In the genomic region with DNA sequence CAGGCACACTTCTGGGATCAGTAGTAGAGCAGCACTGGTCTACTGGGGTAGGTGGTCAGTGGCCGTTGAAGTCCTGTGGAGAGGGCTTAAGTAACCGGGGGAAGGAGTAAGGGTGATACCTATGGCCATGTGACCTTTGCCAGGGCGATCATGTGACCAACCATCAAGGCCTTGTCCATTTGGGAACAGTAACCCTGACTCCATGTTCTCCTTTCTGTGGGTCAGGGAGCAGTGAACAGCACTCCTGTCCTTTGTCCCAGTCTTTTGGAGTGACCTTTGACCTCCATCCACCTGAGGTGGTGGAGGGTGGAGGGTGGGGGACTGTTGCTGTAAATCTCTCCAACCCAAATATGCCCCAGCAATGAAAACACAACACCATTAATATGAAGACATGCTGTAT, we compare ENCODE assay signal across 29 mouse cellular contexts. TPM values are rescaled to one million over a fixed set of nuclear protein-coding genes. Genes with fewer than 3 reads are reported as not detected.
"Had no signal": no experiment of that assay in that cellular context is flagged by ENCODE, and none has a peak within 500 bp of the region (broad histone marks: within the 10 kb centered on the region; RNA-seq: fewer than 3 reads in every experiment).

No protein-coding gene starts in this region.

- H3K9me3 ChIP-seq: limb, embryonic 10.5 days; limb, embryonic 13.5 days; liver, embryonic 12.5 days; liver, embryonic 15.5 days; lung, embryonic 15.5 days; megakaryocyte, embryonic 14.5 days; midbrain, embryonic 10.5 days; stomach, embryonic 15.5 days had no signal

- H3K27ac ChIP-seq: limb, embryonic 10.5 days; limb, embryonic 13.5 days; liver, embryonic 12.5 days; liver, embryonic 15.5 days; lung, embryonic 15.5 days; midbrain, embryonic 10.5 days; stomach, embryonic 15.5 days had no signal

- H3K4me3 ChIP-seq: limb, embryonic 10.5 days; limb, embryonic 13.5 days; liver, embryonic 12.5 days; liver, embryonic 15.5 days; lung, embryonic 15.5 days; megakaryocyte, embryonic 14.5 days; midbrain, embryonic 10.5 days; stomach, embryonic 15.5 days had no signal

- DNase-seq: kidney, adult 9 months; kidney, postnatal 14 days; kidney, postnatal 4 days; liver; lung, adult 18-20 months; lung, postnatal 10 days; lung, postnatal 36 days; midbrain, embryonic 14.5 days; right cerebral cortex, postnatal 14 days; right cerebral cortex, postnatal 4 days; thymus, adult 2 months; thymus, postnatal 14 days; thymus, postnatal 4 days had no signal

- H3K9ac ChIP-seq: limb, embryonic 13.5 days; liver, embryonic 12.5 days; liver, embryonic 15.5 days; lung, embryonic 15.5 days; stomach, embryonic 15.5 days had no signal

- H3K4me1 ChIP-seq: limb, embryonic 10.5 days; limb, embryonic 13.5 days; liver, embryonic 12.5 days; liver, embryonic 15.5 days; lung, embryonic 15.5 days; midbrain, embryonic 10.5 days; stomach, embryonic 15.5 days had no signal

- H3K36me3 ChIP-seq: limb, embryonic 10.5 days; limb, embryonic 13.5 days; liver, embryonic 12.5 days; liver, embryonic 15.5 days; lung, embryonic 15.5 days; midbrain, embryonic 10.5 days; stomach, embryonic 15.5 days had no signal

- H3K27me3 ChIP-seq: limb, embryonic 13.5 days; liver, embryonic 15.5 days; lung, embryonic 15.5 days; stomach, embryonic 15.5 days had no signal

RNA-seq across cellular contexts. Expression of a gene that starts 1.2 kb away (rescaled TPM):
- total RNA-seq: left cerebral cortex, postnatal 25 days; midbrain, postnatal 0 days had no signal

RNA-seq across cellular contexts. Expression of a gene that starts 2.2 kb away (rescaled TPM):
- total RNA-seq: layer of hippocampus, adult 18-20 months; layer of hippocampus, postnatal 14 days; left cerebral cortex, adult 8-10 months; left cerebral cortex, postnatal 25 days had no signal
- polyA plus RNA-seq: kidney, embryonic 16.5 days; limb, embryonic 10.5 days; limb, embryonic 13.5 days; liver, embryonic 12.5 days; liver, embryonic 15.5 days; lung, embryonic 15.5 days; midbrain, embryonic 10.5 days; midbrain, embryonic 14.5 days; midbrain, postnatal 0 days; neural tube, embryonic 11.5 days; neural tube, embryonic 14.5 days; stomach, embryonic 15.5 days had no signal
